Mouse (Mus musculus): ENCODE measurements around the gene Zfp871.

DNA sequence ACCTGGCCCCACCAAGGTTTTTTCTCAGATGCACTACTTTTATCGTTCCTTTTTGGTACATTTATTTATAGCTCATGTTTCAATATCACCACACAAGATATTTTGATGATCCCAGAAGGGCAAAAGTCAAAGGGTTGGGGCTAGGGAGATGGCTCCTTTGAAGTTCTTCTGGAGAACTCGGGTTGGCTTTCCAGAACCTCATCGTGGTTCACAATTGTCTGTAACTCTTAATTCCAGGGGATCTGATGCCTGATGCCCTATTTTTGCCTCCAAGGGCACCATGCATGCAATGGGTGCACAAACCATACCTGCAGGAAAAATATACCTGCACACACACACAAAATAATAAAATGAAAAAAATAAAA lies 42.3 kb upstream of the Zfp871 start:
- no peak for TF ChIP-seq CTCF (IDR thresholded peaks at IDR 0.05; ENCODE audit: low read depth, low read length)
- TF ChIP-seq GATA1 (IDR thresholded peaks at IDR 0.05; ENCODE audit: borderline replicate concordance, low read length), result no peak
- TF ChIP-seq POLR2AphosphoS5 (IDR thresholded peaks at IDR 0.05; ENCODE audit: insufficient replicate concordance, low read depth, low read length), result no peak
- TF ChIP-seq TAL1 (conservative IDR thresholded peaks at IDR 0.05; ENCODE audit: low read depth, low read length), result no peak
- no peak for TF ChIP-seq GATA2 (IDR thresholded peaks at IDR 0.05; ENCODE audit: borderline replicate concordance, low read depth, low read length)

Data from G1E (cell line).